Mouse (Mus musculus): ENCODE measurements around the gene Zfx. TPM values are rescaled to one million over a fixed set of nuclear protein-coding genes. Genes with fewer than 3 reads are reported as not detected.

Gene Zfx
- polyA plus RNA-seq (2017; shearing (Covaris generic)) = 47.0 TPM

DNA sequence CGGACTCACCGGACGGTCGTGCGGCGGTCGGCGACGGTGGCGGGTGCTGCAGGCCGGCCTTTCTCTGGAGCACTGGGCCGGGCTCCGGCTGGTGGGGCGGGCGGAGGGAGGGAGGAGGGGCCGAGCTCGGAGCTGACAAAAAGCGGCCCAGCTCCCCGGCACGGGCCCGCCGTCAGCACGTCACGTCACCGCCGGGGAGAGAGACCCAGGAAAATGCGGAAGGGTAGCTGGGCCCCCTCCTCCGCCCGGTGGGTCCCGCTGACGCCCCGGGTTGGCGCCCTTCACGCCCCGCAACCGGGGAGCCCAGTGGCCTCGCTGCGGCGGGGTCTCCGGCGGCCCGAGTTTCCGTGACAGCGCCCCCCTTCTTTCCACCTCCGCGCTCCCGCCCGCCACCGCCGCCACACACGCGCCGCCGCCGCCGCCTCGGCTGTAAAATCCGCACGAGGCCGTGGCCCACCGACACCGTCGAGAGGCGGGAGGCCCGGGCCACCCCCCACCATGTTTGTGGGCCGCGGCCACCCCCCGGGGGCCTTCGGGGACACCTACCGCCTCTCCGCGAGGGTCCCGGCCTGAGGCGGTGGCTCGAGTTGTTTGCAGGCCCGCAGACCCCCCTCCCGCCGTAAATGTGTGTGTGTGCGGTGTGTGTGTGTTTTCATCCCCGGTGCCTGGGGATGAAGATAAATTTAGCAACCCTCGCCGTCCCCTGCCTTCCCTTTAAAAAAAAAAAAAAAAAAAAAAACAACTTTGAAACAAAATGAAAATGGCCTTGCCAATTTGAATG is at the start of gene Zfx:
TSS of gene Zfx (minus strand) at position 644 of the 781 bp plus-strand sequence.

Other genes starting within 250 kb of the Zfx start
- not detected for gene AU015836, start 155.0 kb downstream of the Zfx start, polyA plus RNA-seq (2017; shearing (Covaris generic))
- 49.0 TPM for gene Eif2s3x, start 89.2 kb upstream of the Zfx start, polyA plus RNA-seq (2017; shearing (Covaris generic))
- gene Klhl15, start 110.9 kb upstream of the Zfx start, polyA plus RNA-seq (2017; shearing (Covaris generic)) = 15.3 TPM
- gene Fam90a1b, start 243.1 kb upstream of the Zfx start, polyA plus RNA-seq (2017; shearing (Covaris generic)) = not detected
- gene Apoo, start 243.4 kb upstream of the Zfx start, polyA plus RNA-seq (2017; shearing (Covaris generic)) = 15.8 TPM

All from effector memory CD4-positive, alpha-beta T cell, adult 7 months (primary cell).